Comparison of ENCODE assay signal across 8 mouse cellular contexts in the genomic region with DNA sequence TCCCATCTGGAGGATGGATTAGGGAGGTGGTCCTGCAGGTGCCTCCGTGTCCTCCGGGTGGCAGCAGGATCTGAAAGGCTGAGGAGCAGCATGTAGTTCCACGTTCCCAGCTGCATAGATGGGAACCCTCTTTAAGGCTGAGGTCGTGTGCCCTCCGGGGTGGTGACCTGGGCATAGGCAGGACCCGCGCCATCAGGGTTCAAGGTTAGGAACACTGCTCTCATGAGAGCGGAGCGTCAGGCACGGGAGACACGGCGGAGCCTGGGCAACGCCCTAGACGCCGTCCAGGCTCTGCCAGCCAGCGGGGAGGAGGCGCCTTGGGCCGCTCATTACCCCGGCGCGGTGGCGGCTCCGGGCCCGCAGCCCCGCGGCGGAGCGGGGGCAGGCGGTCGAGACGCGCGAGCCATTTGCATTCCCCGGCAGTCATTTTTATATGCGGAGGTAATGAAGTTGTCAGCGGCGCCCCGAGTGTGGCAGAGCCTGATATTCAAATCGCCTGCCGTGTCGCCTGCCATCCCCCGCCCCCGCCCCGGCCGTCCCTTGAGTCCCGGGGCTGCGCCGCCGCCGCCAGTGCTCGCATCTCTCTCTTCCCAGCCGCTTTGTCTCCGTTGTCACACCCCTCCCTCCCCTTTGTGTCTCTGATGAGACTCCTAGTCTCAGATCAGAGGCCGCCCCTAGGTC.
A peak's percentile ranks its signal among the peaks of the same experiment; 100 is the strongest.
DNase-seq lines count a peak whose midpoint lies in the region; ATAC-seq lines count a peak whose summit lies in the region.

No protein-coding gene starts in this region.

- ATAC-seq in CD4-positive, CD25-positive, alpha-beta regulatory T cell, adult 4 months = peak; percentile 41
- peak; percentile 76 for ATAC-seq in embryonic facial prominence, embryonic 15.5 days (ENCODE audit: insufficient number of reproducible peaks, low FRiP score, low TSS enrichment, low read depth)
- peak; percentile 57 for ATAC-seq in liver, embryonic 15.5 days (ENCODE audit: insufficient read depth)

- peak; percentile 63 to 75 for DNase-seq in adrenal gland, postnatal 36 days
- DNase-seq in heart, postnatal 10 days = peak; percentile 62 to 64
- peak; percentile 70 to 80 for DNase-seq in kidney, postnatal 4 days
- DNase-seq in neural tube, embryonic 10.5 days (ENCODE audit: extremely low spot score, low spot score) = peak; percentile 69
- DNase-seq in thymus, postnatal 0 days (ENCODE audit: low spot score) = peak; percentile 20

- intact Hi-C loops in heart, postnatal 10 days (cut with DNase I) = loop anchor here (1.0 kb wide), 2 partner anchors 111 to 246 kb away; no protein-coding TSS in a partner anchor

- no peaks in the 10 kb centered on the region for H3K9me3 ChIP-seq in embryonic facial prominence, embryonic 15.5 days (replicated peaks)
- H3K9me3 ChIP-seq in liver, embryonic 15.5 days (replicated peaks) = no peaks in the 10 kb centered on the region

- peaks cover 14% of the 10 kb centered on the region for H3K27me3 ChIP-seq in embryonic facial prominence, embryonic 15.5 days
- peaks cover 50% of the 10 kb centered on the region for H3K27me3 ChIP-seq in liver, embryonic 15.5 days

- peaks cover 9% of the 10 kb centered on the region for H3K4me1 ChIP-seq in embryonic facial prominence, embryonic 15.5 days
- peaks cover 6% of the 10 kb centered on the region; the same call in 1 of the 2 replicates for H3K4me1 ChIP-seq in liver, embryonic 15.5 days (replicated peaks)

- H3K9ac ChIP-seq in embryonic facial prominence, embryonic 15.5 days = peak overlapping the region; percentile 16
- no peak overlapping the region for H3K9ac ChIP-seq in liver, embryonic 15.5 days

- H3K27ac ChIP-seq in embryonic facial prominence, embryonic 15.5 days (replicated peaks) = no peak overlapping the region
- no peak overlapping the region for H3K27ac ChIP-seq in liver, embryonic 15.5 days (replicated peaks)

- peak overlapping the region; percentile 56 for H3K4me3 ChIP-seq in embryonic facial prominence, embryonic 15.5 days (replicated peaks)
- peak overlapping the region; percentile 55 for H3K4me3 ChIP-seq in liver, embryonic 15.5 days (replicated peaks)

- no peaks in the 10 kb centered on the region for H3K36me3 ChIP-seq in embryonic facial prominence, embryonic 15.5 days
- H3K36me3 ChIP-seq in liver, embryonic 15.5 days (replicated peaks) = no peaks in the 10 kb centered on the region

- WGBS in embryonic facial prominence, embryonic 15.5 days = under 1% methylated on average over 52 of the region's 54 CpGs
- WGBS in liver, embryonic 15.5 days (ENCODE audit: insufficient replicate concordance) = under 1% methylated on average over 54 of the region's 54 CpGs

- H3K4me2 ChIP-seq in embryonic facial prominence, embryonic 15.5 days (replicated peaks) = peak overlapping the region; percentile 94
- peak overlapping the region; percentile 73 for H3K4me2 ChIP-seq in liver, embryonic 15.5 days

Comparison
In these comparisons a context has a peak if more than half of its experiments do, and no peak if none do; other contexts are left out.
1. DNase-seq: peak in every context shown above with its lines; median percentile 75 in kidney, postnatal 4 days; 69 in adrenal gland, postnatal 36 days; 69 in neural tube, embryonic 10.5 days; 63 in heart, postnatal 10 days; 20 in thymus, postnatal 0 days.